Mouse (Mus musculus) cortical plate, adult 2 months (tissue): ENCODE data around the gene Barhl1.

Experiments used
- CTCF ChIP-seq: fragments of 200-500 bp; IDR thresholded peaks from 2 replicates; pipeline ENCODE4 v1.5.1; 2011; ENCODE audit warnings: mild to moderate bottlenecking, control low read depth, low read length; ENCODE audit not compliant: insufficient read depth; ENCODE audit errors: extremely low read depth
- POLR2A ChIP-seq: fragments of 200-500 bp; IDR thresholded peaks from 2 replicates; pipeline ENCODE4 v1.6.1; 2011; ENCODE audit warnings: mild to moderate bottlenecking, low read length, control low read depth; ENCODE audit not compliant: insufficient read depth; ENCODE audit errors: extremely low read depth

DNA sequence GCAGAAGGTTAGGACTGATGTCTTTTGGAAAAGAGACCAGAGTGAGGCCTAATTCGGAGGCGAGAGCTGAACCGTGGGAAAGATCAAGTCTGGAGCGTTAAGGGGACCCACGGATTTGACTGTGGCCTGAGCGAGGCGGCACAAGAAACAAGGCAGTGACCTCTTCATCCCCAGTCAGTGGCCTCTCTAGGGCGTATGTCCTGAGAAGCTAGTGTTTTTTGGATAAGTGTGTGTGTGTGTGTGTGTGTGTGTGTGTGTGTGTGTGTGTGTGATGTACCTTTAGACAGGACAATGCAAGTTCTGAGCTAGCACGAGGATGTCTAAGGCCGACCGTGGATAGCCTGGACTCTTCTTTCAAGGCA, 669 bp upstream of the Barhl1 start:
- TF ChIP-seq CTCF, result no peak
- no peak for TF ChIP-seq POLR2A
